Mouse (Mus musculus) forebrain, postnatal 0 days (tissue): ENCODE results near the gene Cfap65. TPM values are rescaled to one million over a fixed set of nuclear protein-coding genes. Genes with fewer than 3 reads are reported as not detected.

Source experiments
- ATAC-seq: fragments of 200-750 bp; cut with Nextera tagmentation; 2 replicates; pipeline ENCODE4 v1.8.0; 2017; ENCODE audit warnings: mild to moderate bottlenecking, moderate library complexity
- DNase-seq: peaks from one replicate; pipeline ENCODE4 v3.0.0-alpha.2; 2015
- H3K27ac ChIP-seq: fragments of 300-500 bp; sonication (generic); 2 replicates; pipeline ENCODE4 v1.5.1; 2014; ENCODE audit warnings: low read depth, mild to moderate bottlenecking, antibody characterized with exemption, low read length, moderate library complexity, mixed read lengths
- H3K27me3 ChIP-seq: fragments of 300-500 bp; sonication (generic); 2 replicates; pipeline ENCODE4 v1.6.1; 2014; ENCODE audit warnings: mild to moderate bottlenecking, low read length, mixed read lengths; ENCODE audit not compliant: insufficient read depth
- H3K36me3 ChIP-seq: fragments of 300-500 bp; sonication (generic); 2 replicates; pipeline ENCODE4 v1.6.1; 2014; ENCODE audit warnings: mild to moderate bottlenecking, moderate library complexity; ENCODE audit not compliant: insufficient read depth
- H3K4me1 ChIP-seq: fragments of 300-500 bp; sonication (generic); 2 replicates; pipeline ENCODE4 v1.6.1; 2014; ENCODE audit warnings: antibody characterized with exemption; ENCODE audit not compliant: insufficient read depth
- H3K4me2 ChIP-seq: fragments of 300-500 bp; sonication (generic); 2 replicates; pipeline ENCODE4 v1.6.1; 2014; ENCODE audit warnings: low read depth, mild to moderate bottlenecking, moderate library complexity
- H3K4me3 ChIP-seq: fragments of 300-500 bp; sonication (generic); 2 replicates; pipeline ENCODE4 v1.5.1; 2014; ENCODE audit warnings: low read depth, low read length, mixed read lengths
- H3K9ac ChIP-seq: fragments of 300-500 bp; sonication (generic); 2 replicates; pipeline ENCODE4 v1.6.1; 2014; ENCODE audit warnings: mild to moderate bottlenecking
- H3K9me3 ChIP-seq: fragments of 300-500 bp; sonication (generic); 2 replicates; pipeline ENCODE4 v1.6.1; 2016; ENCODE audit warnings: low read length
- CTCF ChIP-seq: sonication (generic); IDR thresholded peaks from 2 replicates; pipeline ENCODE4 v1.5.1; 2016; ENCODE audit warnings: antibody characterized with exemption, control low read depth, low read depth
- WGBS: fragments of 180-500 bp; shearing (Covaris S2); extraction: QIAGEN DNeasy Blood & Tissue Kit; methylation state at CpG from one replicate; pipeline ENCODE4 v1.1.7; 2014; 5-methylcytosine and 5-hydroxymethylcytosine counted together
- polyA plus RNA-seq: library from polyadenylated mRNA; unstranded; fragments of >200 nt; fragmentation: Nextera tagmentation; extraction: Ambion mirVana; gene quantifications from 2 replicates; pipeline ENCODE4 v1.2.1, GENCODE M21; 2015
- total RNA-seq: library from RNA; depleted of rRNA; stranded (reverse); fragments of >200 nt; gene quantifications from 2 replicates; pipeline ENCODE4 v1.2.3, GENCODE M21; 2014

Gene Cfap65
- total and polyA plus RNA-seq, 2 experiments from 2014 or later = 1.1 to 3.4 TPM

DNA sequence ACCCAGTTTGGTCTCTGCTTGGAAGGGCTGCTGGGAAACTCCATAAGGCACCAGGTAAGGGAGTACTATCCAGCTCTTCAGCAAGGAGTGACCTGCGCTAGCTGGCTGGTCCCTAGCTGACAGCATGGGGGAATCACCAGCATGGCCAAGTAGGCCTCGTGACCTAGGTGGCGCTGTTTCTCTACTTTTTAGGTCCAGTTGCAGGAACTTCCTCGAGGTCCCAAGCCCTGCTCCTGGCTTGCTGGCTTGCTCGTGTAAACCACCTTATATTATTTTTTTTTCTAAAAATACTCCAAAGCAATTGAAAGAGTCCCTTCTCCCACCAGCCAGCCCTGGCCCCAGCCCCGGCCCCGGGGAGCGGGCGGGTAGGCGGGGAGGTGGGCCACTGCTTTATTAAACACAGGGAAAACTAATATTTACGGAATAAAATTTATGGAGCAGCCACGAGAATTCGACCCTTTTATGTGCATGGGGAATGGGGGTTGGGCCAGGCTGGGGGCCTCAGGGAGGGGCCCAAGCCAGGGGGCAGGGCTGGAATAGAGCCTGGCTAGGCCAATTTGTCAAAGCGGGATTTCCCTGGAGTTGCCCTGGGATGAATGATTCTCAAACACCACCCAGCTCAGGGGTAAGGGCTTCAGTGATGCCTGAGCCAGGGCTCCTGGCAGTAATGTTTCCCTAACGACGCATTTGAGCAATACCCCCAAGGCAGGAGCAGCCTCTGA is 29.3 kb upstream of the Cfap65 start:
- no peak overlapping the region for H3K27ac ChIP-seq
- peak overlapping the region; percentile 21; the same call in 1 of the 2 replicates for H3K4me2 ChIP-seq
- H3K4me3 ChIP-seq = no peak overlapping the region
- no peaks in the 10 kb centered on the region for H3K4me1 ChIP-seq
- 18% methylated on average over 16 of the region's 16 CpGs for WGBS
- H3K27me3 ChIP-seq = no peaks in the 10 kb centered on the region
- H3K36me3 ChIP-seq = no peaks in the 10 kb centered on the region
- ATAC-seq (0 out of 2 replicates have a peak, but pooled peaks have one; percentile 45), DNase-seq (peak; percentile 65)
- no peak overlapping the region for H3K9ac ChIP-seq
- TF ChIP-seq CTCF = peak; percentile 71
- H3K9me3 ChIP-seq = no peaks in the 10 kb centered on the region

DNA sequence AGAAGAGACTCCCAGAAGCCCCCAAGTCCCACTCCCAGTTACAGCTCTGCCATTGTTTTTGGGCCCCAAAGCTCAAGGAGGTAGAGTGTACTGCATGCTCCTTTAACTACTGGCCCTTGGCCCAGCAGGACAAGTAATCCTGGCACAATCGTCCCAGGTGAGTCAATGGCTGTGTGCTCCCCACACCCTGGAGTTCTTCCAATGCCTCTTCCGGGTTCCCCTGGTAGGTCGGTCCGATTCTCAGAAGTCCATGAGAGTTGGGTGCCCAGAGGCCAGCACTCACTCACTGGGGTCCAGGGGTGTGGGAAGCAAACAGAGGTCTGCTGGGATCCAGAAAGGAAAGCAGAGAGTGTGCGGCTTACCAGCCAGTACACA is 27.4 kb upstream of the Cfap65 start:
- Histone ChIP-seq H3K4me3 (no peak overlapping the region), H3K36me3 (no peaks in the 10 kb centered on the region), H3K9me3 (no peaks in the 10 kb centered on the region), H3K9ac (no peak overlapping the region), H3K27ac (no peak overlapping the region), H3K4me1 (no peaks in the 10 kb centered on the region), H3K4me2 (no peak overlapping the region), H3K27me3 (peaks cover 5% of the 10 kb centered on the region; the same call in 1 of the 2 replicates)
- 94% methylated on average over 5 of the region's 5 CpGs for WGBS
- DNase-seq = no peak
- TF ChIP-seq CTCF = no peak
- no peak for ATAC-seq

DNA sequence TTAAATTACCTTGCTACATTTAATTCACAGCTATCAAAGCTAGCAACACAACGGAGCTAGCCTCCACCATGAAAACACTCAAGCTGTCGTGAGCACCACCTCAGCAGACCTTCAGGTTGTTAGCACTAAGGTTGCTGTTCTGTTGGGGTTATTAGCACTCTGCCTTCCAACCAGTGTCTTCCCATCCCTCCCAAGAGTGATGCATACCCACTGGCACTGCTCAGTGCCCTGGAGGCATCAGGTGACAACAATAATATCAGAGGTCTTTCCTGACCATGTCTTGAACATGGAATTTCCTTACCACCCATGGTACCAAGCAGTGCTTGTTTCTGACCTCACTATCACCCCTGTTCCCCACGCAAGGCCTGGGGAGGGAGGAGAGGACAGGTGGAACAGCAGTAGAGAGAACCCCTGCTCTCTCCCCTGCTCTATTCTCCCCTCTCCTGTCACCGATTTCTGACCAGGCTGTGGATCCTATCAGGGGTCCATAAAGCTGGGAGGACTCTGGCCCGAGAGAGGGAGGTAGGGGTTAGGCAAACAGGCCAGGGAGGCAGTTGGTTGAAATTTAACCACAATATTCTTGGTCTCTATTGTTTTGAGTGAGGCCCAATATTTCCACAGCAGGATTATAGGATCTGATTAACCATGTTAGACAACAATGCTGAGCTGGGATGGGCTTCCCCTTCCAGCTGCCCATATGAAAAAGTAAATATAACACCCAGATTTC is 26.9 kb upstream of the Cfap65 start:
- H3K4me1 ChIP-seq = no peaks in the 10 kb centered on the region
- WGBS = 79% methylated on average over 5 of the region's 5 CpGs
- peaks cover 5% of the 10 kb centered on the region; the same call in 1 of the 2 replicates for H3K27me3 ChIP-seq
- no peaks in the 10 kb centered on the region for H3K36me3 ChIP-seq
- DNase-seq = no peak
- TF ChIP-seq CTCF = no peak
- no peak overlapping the region for H3K4me3 ChIP-seq
- no peak overlapping the region for H3K4me2 ChIP-seq
- no peak overlapping the region for H3K27ac ChIP-seq
- no peak overlapping the region for H3K9ac ChIP-seq
- no peaks in the 10 kb centered on the region for H3K9me3 ChIP-seq
- no peak for ATAC-seq

DNA sequence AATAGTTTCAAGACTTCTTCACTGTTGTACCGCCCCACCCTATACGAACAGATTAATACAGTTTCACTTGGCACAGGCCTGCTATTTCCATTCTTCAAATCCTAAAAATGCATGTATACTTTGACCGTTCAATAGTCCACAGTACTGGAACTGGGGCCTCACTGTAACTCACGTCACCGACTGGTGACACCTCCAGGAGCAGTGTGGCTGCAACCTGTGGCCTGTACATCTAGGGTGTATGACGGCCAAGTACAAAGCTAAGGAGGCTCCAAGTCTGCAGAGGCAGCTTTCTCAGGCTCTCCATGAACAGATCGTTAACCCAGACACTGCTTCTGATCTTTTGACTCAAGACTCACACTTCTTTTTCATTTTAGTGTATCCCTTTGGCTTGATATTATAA is 26.3 kb upstream of the Cfap65 start:
- no peak for DNase-seq
- peaks cover 5% of the 10 kb centered on the region; the same call in 1 of the 2 replicates for H3K27me3 ChIP-seq
- WGBS = 85% methylated on average over 7 of the region's 7 CpGs
- no peak for TF ChIP-seq CTCF
- H3K9ac ChIP-seq = no peak overlapping the region
- ATAC-seq = no peak
- H3K4me1 ChIP-seq = no peaks in the 10 kb centered on the region
- no peak overlapping the region for H3K27ac ChIP-seq
- H3K4me2 ChIP-seq = no peak overlapping the region
- H3K9me3 ChIP-seq = no peaks in the 10 kb centered on the region
- no peak overlapping the region for H3K4me3 ChIP-seq
- H3K36me3 ChIP-seq = no peaks in the 10 kb centered on the region

DNA sequence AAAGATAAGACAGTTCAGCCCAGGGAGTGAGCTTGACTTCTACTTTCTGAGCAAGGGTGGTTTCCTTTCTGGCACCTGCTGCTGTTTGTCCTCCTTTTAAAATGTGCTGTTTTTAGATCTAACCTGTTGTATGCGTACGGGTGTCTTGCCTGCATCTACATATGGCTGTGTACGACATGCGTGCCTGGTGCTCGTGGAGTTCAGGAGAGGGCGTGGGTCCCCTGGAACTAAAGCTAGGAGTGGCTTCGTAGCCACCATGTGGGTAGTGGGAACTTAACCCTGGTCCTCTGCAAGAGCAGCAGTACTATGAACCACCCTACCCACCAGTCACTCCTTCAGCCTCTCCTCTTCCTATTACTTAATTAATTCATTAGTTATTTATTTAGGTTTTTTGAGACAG is 24.7 kb upstream of the Cfap65 start:
- 93% methylated on average over 7 of the region's 7 CpGs for WGBS
- no peaks in the 10 kb centered on the region for H3K36me3 ChIP-seq
- no peaks in the 10 kb centered on the region for H3K9me3 ChIP-seq
- no peak overlapping the region for H3K4me3 ChIP-seq
- TF ChIP-seq CTCF = no peak
- DNase-seq = no peak
- no peak for ATAC-seq
- H3K9ac ChIP-seq = no peak overlapping the region
- H3K27me3 ChIP-seq = peaks cover 5% of the 10 kb centered on the region
- no peak overlapping the region for H3K27ac ChIP-seq
- H3K4me1 ChIP-seq = no peaks in the 10 kb centered on the region
- no peak overlapping the region for H3K4me2 ChIP-seq

GRCm38 (mm10) chr1:74951556-74952210 is 16.3 kb upstream of the Cfap65 start, which contains the start of gene Ihh:
TSS of gene Ihh (minus strand) at chr1:74951672.
- 0 out of 2 replicates have a peak, but pooled peaks cover 18% of the 10 kb centered on the region for H3K4me1 ChIP-seq
- no peaks in the 10 kb centered on the region for H3K9me3 ChIP-seq
- DNase-seq (no peak), ATAC-seq (no peak)
- 0 out of 2 replicates have a peak within 1 kb of the TSS, but pooled peaks have one; percentile 28 for H3K9ac ChIP-seq
- WGBS = 3% methylated on average over 37 of the region's 55 CpGs
- H3K27me3 ChIP-seq = peaks cover 77% of the 10 kb centered on the region
- H3K4me3 ChIP-seq = peak within 1 kb of the TSS; percentile 32
- no peak within 1 kb of the TSS for H3K27ac ChIP-seq
- no peak for TF ChIP-seq CTCF
- H3K4me2 ChIP-seq = peak within 1 kb of the TSS; percentile 54
- no peaks in the 10 kb centered on the region for H3K36me3 ChIP-seq
